Mouse (Mus musculus): ENCODE measurements around the gene Lmo7. TPM values are rescaled to one million over a fixed set of nuclear protein-coding genes. Genes with fewer than 3 reads are reported as not detected.
A peak's percentile ranks its signal among the peaks of the same experiment; 100 is the strongest.

Gene Lmo7
- polyA plus RNA-seq, 1 experiment from 2014 or later = 18.7 TPM

- no peaks in the 10 kb centered on the region for H3K27me3 ChIP-seq (replicated peaks; ENCODE audit: control insufficient read depth, insufficient read depth, low read length)
- H3K9me3 ChIP-seq (ENCODE audit: control insufficient read depth, low read length) = no peaks in the 10 kb centered on the region
- H3K27ac ChIP-seq (ENCODE audit: low read depth) = peak overlapping the region; percentile 44
- 17% methylated on average over 4 of the region's 4 CpGs for WGBS
- peak; percentile 63 for DNase-seq (ENCODE audit: low spot score)
- H3K4me1 ChIP-seq (replicated peaks; ENCODE audit: control insufficient read depth, insufficient read depth, low read length) = peaks cover 10% of the 10 kb centered on the region
- ATAC-seq (replicated peaks; ENCODE audit: low FRiP score, low TSS enrichment, low read depth) = peak; percentile 82
- H3K4me3 ChIP-seq (ENCODE audit: low read depth, low read length) = no peak overlapping the region
- H3K9ac ChIP-seq (ENCODE audit: low read length) = no peak overlapping the region
- H3K4me2 ChIP-seq (ENCODE audit: low read length) = no peak overlapping the region
- H3K36me3 ChIP-seq (ENCODE audit: control insufficient read depth, insufficient read depth, low read length) = no peaks in the 10 kb centered on the region
Observed at GRCm38 (mm10) chr14:101804562-101805327, 75.0 kb downstream of the Lmo7 start.

GRCm38 (mm10) chr14:101805328-101805697 is 75.6 kb downstream of the Lmo7 start:
- Histone ChIP-seq H3K27me3 (replicated peaks; ENCODE audit: control insufficient read depth, insufficient read depth, low read length) (no peaks in the 10 kb centered on the region), H3K36me3 (ENCODE audit: control insufficient read depth, insufficient read depth, low read length) (no peaks in the 10 kb centered on the region), H3K4me2 (ENCODE audit: low read length) (no peak overlapping the region), H3K27ac (ENCODE audit: low read depth) (no peak overlapping the region; the same call in 1 of the 2 replicates), H3K9ac (ENCODE audit: low read length) (no peak overlapping the region), H3K9me3 (ENCODE audit: control insufficient read depth, low read length) (no peaks in the 10 kb centered on the region), H3K4me3 (ENCODE audit: low read depth, low read length) (no peak overlapping the region), H3K4me1 (replicated peaks; ENCODE audit: control insufficient read depth, insufficient read depth, low read length) (peaks cover 10% of the 10 kb centered on the region)
- ATAC-seq (replicated peaks; ENCODE audit: low FRiP score, low TSS enrichment, low read depth) (peak; percentile 73; the same call in 1 of the 2 replicates), DNase-seq (ENCODE audit: low spot score) (no peak)
- 29% methylated on average over 7 of the region's 7 CpGs for WGBS

- Histone ChIP-seq H3K9ac (ENCODE audit: low read length) (no peak overlapping the region), H3K4me3 (ENCODE audit: low read depth, low read length) (no peak overlapping the region), H3K9me3 (ENCODE audit: control insufficient read depth, low read length) (no peaks in the 10 kb centered on the region), H3K36me3 (ENCODE audit: control insufficient read depth, insufficient read depth, low read length) (no peaks in the 10 kb centered on the region), H3K27me3 (replicated peaks; ENCODE audit: control insufficient read depth, insufficient read depth, low read length) (no peaks in the 10 kb centered on the region), H3K27ac (ENCODE audit: low read depth) (0 out of 2 replicates have a peak overlapping the region, but pooled peaks have one; percentile 2), H3K4me2 (ENCODE audit: low read length) (no peak overlapping the region), H3K4me1 (replicated peaks; ENCODE audit: control insufficient read depth, insufficient read depth, low read length) (peaks cover 10% of the 10 kb centered on the region)
- DNase-seq (ENCODE audit: low spot score) = no peak
- ATAC-seq (replicated peaks; ENCODE audit: low FRiP score, low TSS enrichment, low read depth) = no peak
- WGBS = 55% methylated on average over 5 of the region's 5 CpGs
Observed at GRCm38 (mm10) chr14:101806058-101806457, 76.3 kb downstream of the Lmo7 start.

- DNase-seq (ENCODE audit: low spot score) (no peak), ATAC-seq (replicated peaks; ENCODE audit: low FRiP score, low TSS enrichment, low read depth) (no peak)
- peaks cover 7% of the 10 kb centered on the region for H3K4me1 ChIP-seq (replicated peaks; ENCODE audit: control insufficient read depth, insufficient read depth, low read length)
- H3K27me3 ChIP-seq (replicated peaks; ENCODE audit: control insufficient read depth, insufficient read depth, low read length) = no peaks in the 10 kb centered on the region
- H3K4me2 ChIP-seq (ENCODE audit: low read length) = no peak overlapping the region
- 81% methylated on average over 4 of the region's 4 CpGs for WGBS
- H3K4me3 ChIP-seq (ENCODE audit: low read depth, low read length) = no peak overlapping the region
- H3K36me3 ChIP-seq (ENCODE audit: control insufficient read depth, insufficient read depth, low read length) = no peaks in the 10 kb centered on the region
- H3K27ac ChIP-seq (ENCODE audit: low read depth) = no peak overlapping the region
- H3K9ac ChIP-seq (ENCODE audit: low read length) = no peak overlapping the region
- H3K9me3 ChIP-seq (ENCODE audit: control insufficient read depth, low read length) = no peaks in the 10 kb centered on the region
Observed at GRCm38 (mm10) chr14:101806607-101807006, 76.8 kb downstream of the Lmo7 start.

- 87% methylated on average over 5 of the region's 5 CpGs for WGBS
- Histone ChIP-seq H3K4me2 (ENCODE audit: low read length) (no peak overlapping the region), H3K4me1 (replicated peaks; ENCODE audit: control insufficient read depth, insufficient read depth, low read length) (no peaks in the 10 kb centered on the region), H3K9ac (ENCODE audit: low read length) (no peak overlapping the region), H3K27ac (ENCODE audit: low read depth) (no peak overlapping the region), H3K4me3 (ENCODE audit: low read depth, low read length) (no peak overlapping the region), H3K27me3 (replicated peaks; ENCODE audit: control insufficient read depth, insufficient read depth, low read length) (no peaks in the 10 kb centered on the region), H3K36me3 (ENCODE audit: control insufficient read depth, insufficient read depth, low read length) (no peaks in the 10 kb centered on the region), H3K9me3 (ENCODE audit: control insufficient read depth, low read length) (no peaks in the 10 kb centered on the region)
- no peak for DNase-seq (ENCODE audit: low spot score)
- no peak for ATAC-seq (replicated peaks; ENCODE audit: low FRiP score, low TSS enrichment, low read depth)
Observed at GRCm38 (mm10) chr14:101816450-101816849, 86.7 kb downstream of the Lmo7 start.

- Histone ChIP-seq H3K4me2 (ENCODE audit: low read length) (no peak overlapping the region), H3K27ac (ENCODE audit: low read depth) (no peak overlapping the region), H3K36me3 (ENCODE audit: control insufficient read depth, insufficient read depth, low read length) (no peaks in the 10 kb centered on the region), H3K9me3 (ENCODE audit: control insufficient read depth, low read length) (no peaks in the 10 kb centered on the region), H3K4me3 (ENCODE audit: low read depth, low read length) (no peak overlapping the region), H3K9ac (ENCODE audit: low read length) (no peak overlapping the region), H3K27me3 (replicated peaks; ENCODE audit: control insufficient read depth, insufficient read depth, low read length) (no peaks in the 10 kb centered on the region), H3K4me1 (replicated peaks; ENCODE audit: control insufficient read depth, insufficient read depth, low read length) (no peaks in the 10 kb centered on the region)
- WGBS = 91% methylated on average over 6 of the region's 6 CpGs
- DNase-seq (ENCODE audit: low spot score) = no peak
- ATAC-seq (replicated peaks; ENCODE audit: low FRiP score, low TSS enrichment, low read depth) = no peak
Observed at GRCm38 (mm10) chr14:101822390-101822789, 92.6 kb downstream of the Lmo7 start.

GRCm38 (mm10) chr14:101822871-101823270 is 93.1 kb downstream of the Lmo7 start:
- no peaks in the 10 kb centered on the region for H3K4me1 ChIP-seq (replicated peaks; ENCODE audit: control insufficient read depth, insufficient read depth, low read length)
- no peak overlapping the region for H3K9ac ChIP-seq (ENCODE audit: low read length)
- H3K36me3 ChIP-seq (ENCODE audit: control insufficient read depth, insufficient read depth, low read length) = no peaks in the 10 kb centered on the region
- ATAC-seq (replicated peaks; ENCODE audit: low FRiP score, low TSS enrichment, low read depth) (no peak), DNase-seq (ENCODE audit: low spot score) (no peak)
- H3K27ac ChIP-seq (ENCODE audit: low read depth) = no peak overlapping the region
- H3K4me2 ChIP-seq (ENCODE audit: low read length) = no peak overlapping the region
- WGBS = 72% methylated on average over 4 of the region's 4 CpGs
- no peak overlapping the region for H3K4me3 ChIP-seq (ENCODE audit: low read depth, low read length)
- H3K27me3 ChIP-seq (replicated peaks; ENCODE audit: control insufficient read depth, insufficient read depth, low read length) = no peaks in the 10 kb centered on the region
- H3K9me3 ChIP-seq (ENCODE audit: control insufficient read depth, low read length) = no peaks in the 10 kb centered on the region

GRCm38 (mm10) chr14:101829676-101830075 is 99.9 kb downstream of the Lmo7 start:
- no peak overlapping the region for H3K4me3 ChIP-seq (ENCODE audit: low read depth, low read length)
- no peaks in the 10 kb centered on the region for H3K27me3 ChIP-seq (replicated peaks; ENCODE audit: control insufficient read depth, insufficient read depth, low read length)
- ATAC-seq (replicated peaks; ENCODE audit: low FRiP score, low TSS enrichment, low read depth) (no peak), DNase-seq (ENCODE audit: low spot score) (no peak)
- WGBS = 59% methylated on average over 5 of the region's 5 CpGs
- H3K4me1 ChIP-seq (replicated peaks; ENCODE audit: control insufficient read depth, insufficient read depth, low read length) = no peaks in the 10 kb centered on the region
- H3K27ac ChIP-seq (ENCODE audit: low read depth) = no peak overlapping the region
- H3K9ac ChIP-seq (ENCODE audit: low read length) = no peak overlapping the region
- no peak overlapping the region for H3K4me2 ChIP-seq (ENCODE audit: low read length)
- H3K36me3 ChIP-seq (ENCODE audit: control insufficient read depth, insufficient read depth, low read length) = no peaks in the 10 kb centered on the region
- H3K9me3 ChIP-seq (ENCODE audit: control insufficient read depth, low read length) = no peaks in the 10 kb centered on the region

- 51% methylated on average over 6 of the region's 6 CpGs for WGBS
- H3K27me3 ChIP-seq (replicated peaks; ENCODE audit: control insufficient read depth, insufficient read depth, low read length) = no peaks in the 10 kb centered on the region
- no peaks in the 10 kb centered on the region for H3K36me3 ChIP-seq (ENCODE audit: control insufficient read depth, insufficient read depth, low read length)
- H3K9me3 ChIP-seq (ENCODE audit: control insufficient read depth, low read length) = no peaks in the 10 kb centered on the region
- DNase-seq (ENCODE audit: low spot score) = no peak
- H3K9ac ChIP-seq (ENCODE audit: low read length) = no peak overlapping the region
- ATAC-seq (replicated peaks; ENCODE audit: low FRiP score, low TSS enrichment, low read depth) = no peak
- H3K27ac ChIP-seq (ENCODE audit: low read depth) = no peak overlapping the region
- no peak overlapping the region for H3K4me2 ChIP-seq (ENCODE audit: low read length)
- H3K4me1 ChIP-seq (replicated peaks; ENCODE audit: control insufficient read depth, insufficient read depth, low read length) = no peaks in the 10 kb centered on the region
- no peak overlapping the region for H3K4me3 ChIP-seq (ENCODE audit: low read depth, low read length)
Observed at GRCm38 (mm10) chr14:101830116-101830515, 100.4 kb downstream of the Lmo7 start.

Data from intestine, embryonic 14.5 days (tissue).